In the genomic region with DNA sequence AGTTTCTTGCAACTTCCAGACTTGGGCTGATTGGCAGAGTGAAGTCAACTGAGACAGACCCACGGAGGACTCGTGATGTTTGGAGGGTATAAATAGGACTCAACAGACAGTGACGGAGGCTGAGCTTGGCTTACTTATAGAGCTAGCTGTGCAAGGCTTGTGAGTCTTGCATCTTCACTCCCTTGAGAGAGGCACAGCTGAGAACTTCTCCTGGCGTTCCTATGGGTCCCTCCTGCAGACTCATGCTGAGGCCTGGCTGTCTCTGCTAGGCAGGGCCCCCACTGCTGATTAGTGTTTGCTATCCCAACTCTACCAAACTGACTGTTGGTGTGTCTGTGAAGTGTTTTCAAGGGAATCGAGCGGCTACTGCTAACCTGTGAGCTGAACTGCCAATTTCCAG, we compare ENCODE assay signal across 17 mouse cellular contexts.
"Had no signal": no experiment of that assay in that cellular context is flagged by ENCODE, and none has a peak within 500 bp of the region (broad histone marks: within the 10 kb centered on the region; RNA-seq: fewer than 3 reads in every experiment).

No protein-coding gene starts in this region.

- DNase-seq: liver, postnatal 0 days; lung, adult 2 months; lung, postnatal 14 days; lung, postnatal 36 days; midbrain, embryonic 14.5 days; right cerebral cortex, postnatal 14 days; thymus, adult 2 months; thymus, postnatal 25 days; thymus, postnatal 4 days had no signal

- H3K27ac ChIP-seq: lung, embryonic 15.5 days; macrophage; midbrain, embryonic 12.5 days; neural tube, embryonic 12.5 days; stomach, embryonic 15.5 days; stomach, postnatal 0 days had no signal

- H3K4me1 ChIP-seq: lung, embryonic 15.5 days; megakaryocyte, embryonic 14.5 days; midbrain, embryonic 12.5 days; neural tube, embryonic 12.5 days; stomach, embryonic 15.5 days had no signal

- ATAC-seq: liver, postnatal 0 days; lung, postnatal 0 days had no signal

- H3K9me3 ChIP-seq: lung, embryonic 15.5 days; megakaryocyte, embryonic 14.5 days; midbrain, embryonic 12.5 days; neural tube, embryonic 12.5 days; stomach, embryonic 15.5 days had no signal

- H3K27me3 ChIP-seq: lung, embryonic 15.5 days; midbrain, embryonic 12.5 days; neural tube, embryonic 12.5 days; stomach, embryonic 15.5 days had no signal

- H3K9ac ChIP-seq: liver, postnatal 0 days; lung, embryonic 15.5 days; midbrain, embryonic 12.5 days; neural tube, embryonic 12.5 days; stomach, embryonic 15.5 days had no signal

- H3K4me3 ChIP-seq: lung, embryonic 15.5 days; megakaryocyte, embryonic 14.5 days; midbrain, embryonic 12.5 days; neural tube, embryonic 12.5 days; stomach, embryonic 15.5 days had no signal

- H3K36me3 ChIP-seq: lung, embryonic 15.5 days; midbrain, embryonic 12.5 days; neural tube, embryonic 12.5 days; stomach, embryonic 15.5 days had no signal

- H3K4me2 ChIP-seq: lung, embryonic 15.5 days; midbrain, embryonic 12.5 days; neural tube, embryonic 12.5 days; stomach, embryonic 15.5 days had no signal
